Mouse (Mus musculus) forebrain, embryonic 10.5 days (tissue): ENCODE results near the gene Zfp800. TPM values are rescaled to one million over a fixed set of nuclear protein-coding genes. Genes with fewer than 3 reads are reported as not detected.

Experiments
- DNase-seq: peaks from one replicate; pipeline ENCODE4 v3.0.0-alpha.2; 2017; ENCODE audit warnings: low spot score; ENCODE audit errors: extremely low spot score
- H3K27ac ChIP-seq: fragments of 300-500 bp; sonication (generic); 2 replicates; pipeline ENCODE4 v1.5.1; 2016; ENCODE audit warnings: mild to moderate bottlenecking
- H3K27me3 ChIP-seq: fragments of 300-500 bp; sonication (generic); 2 replicates; pipeline ENCODE4 v1.6.1; 2016; ENCODE audit warnings: mild to moderate bottlenecking; ENCODE audit not compliant: poor library complexity, severe bottlenecking
- H3K36me3 ChIP-seq: fragments of 300-500 bp; sonication (generic); replicated peaks from 2 replicates; pipeline ENCODE4 v1.6.1; 2016; ENCODE audit warnings: mild to moderate bottlenecking, moderate library complexity
- H3K4me1 ChIP-seq: fragments of 300-500 bp; sonication (generic); 2 replicates; pipeline ENCODE4 v1.6.1; 2016
- H3K4me3 ChIP-seq: fragments of 300-500 bp; sonication (generic); 2 replicates; pipeline ENCODE4 v1.5.1; 2016; ENCODE audit warnings: mild to moderate bottlenecking, moderate library complexity
- H3K9me3 ChIP-seq: fragments of 300-500 bp; sonication (generic); 2 replicates; pipeline ENCODE4 v1.6.1; 2016; ENCODE audit warnings: mild to moderate bottlenecking, moderate library complexity
- WGBS: fragments of 180-500 bp; shearing (Covaris S2); methylation state at CpG from one replicate; pipeline ENCODE4 v1.1.7; 2016; 5-methylcytosine and 5-hydroxymethylcytosine counted together
- polyA plus RNA-seq: library from polyadenylated mRNA; unstranded; fragments of >200 nt; fragmentation: Nextera tagmentation; extraction: Ambion mirVana; gene quantifications from 2 replicates; pipeline ENCODE4 v1.2.1, GENCODE M21; 2016

Zfp800 gene
- polyA plus RNA-seq, 1 experiment from 2014 or later: 22.8 TPM

GRCm38 (mm10) chr6:28381983-28382382 is 15.8 kb downstream of the Zfp800 start:
- no peaks in the 10 kb centered on the region for H3K36me3 ChIP-seq
- DNase-seq: no peak
- 65% methylated on average over 4 of the region's 4 CpGs for WGBS
- no peaks in the 10 kb centered on the region for H3K27me3 ChIP-seq
- no peak overlapping the region for H3K27ac ChIP-seq
- H3K4me1 ChIP-seq: no peaks in the 10 kb centered on the region
- H3K4me3 ChIP-seq: no peak overlapping the region
- no peaks in the 10 kb centered on the region for H3K9me3 ChIP-seq

- WGBS: 81% methylated on average over 6 of the region's 6 CpGs
- H3K27me3 ChIP-seq: no peaks in the 10 kb centered on the region
- H3K4me3 ChIP-seq: no peak overlapping the region
- no peak for DNase-seq
- no peaks in the 10 kb centered on the region for H3K36me3 ChIP-seq
- peaks cover 18% of the 10 kb centered on the region; the same call in 1 of the 2 replicates for H3K4me1 ChIP-seq
- no peaks in the 10 kb centered on the region for H3K9me3 ChIP-seq
- H3K27ac ChIP-seq: no peak overlapping the region
Measured at GRCm38 (mm10) chr6:28369966-28370683, 27.7 kb downstream of the Zfp800 start.

DNA sequence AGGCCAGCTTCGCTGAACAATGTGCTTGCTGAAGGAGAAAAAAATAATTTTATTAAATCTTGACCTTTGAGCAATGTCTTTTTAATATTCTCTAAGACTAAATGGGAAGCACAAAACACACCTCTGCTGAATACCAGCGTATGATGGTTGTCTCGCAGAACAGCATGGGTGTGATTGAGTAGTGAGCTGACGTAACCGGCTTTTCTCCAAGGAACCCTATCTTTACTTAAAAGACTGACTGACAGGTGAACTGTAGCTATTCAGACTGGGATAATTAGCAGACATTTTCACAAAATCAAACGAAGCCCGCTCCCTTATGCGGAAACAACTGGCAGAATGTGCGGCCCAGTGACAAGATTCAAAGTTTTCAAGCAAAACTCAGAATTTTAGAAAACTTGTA is 30.2 kb downstream of the Zfp800 start:
- peaks cover 18% of the 10 kb centered on the region; the same call in 1 of the 2 replicates for H3K4me1 ChIP-seq
- no peak for DNase-seq
- H3K36me3 ChIP-seq: no peaks in the 10 kb centered on the region
- H3K27me3 ChIP-seq: no peaks in the 10 kb centered on the region
- no peak overlapping the region for H3K4me3 ChIP-seq
- 82% methylated on average over 9 of the region's 9 CpGs for WGBS
- H3K27ac ChIP-seq: no peak overlapping the region
- H3K9me3 ChIP-seq: no peaks in the 10 kb centered on the region

DNA sequence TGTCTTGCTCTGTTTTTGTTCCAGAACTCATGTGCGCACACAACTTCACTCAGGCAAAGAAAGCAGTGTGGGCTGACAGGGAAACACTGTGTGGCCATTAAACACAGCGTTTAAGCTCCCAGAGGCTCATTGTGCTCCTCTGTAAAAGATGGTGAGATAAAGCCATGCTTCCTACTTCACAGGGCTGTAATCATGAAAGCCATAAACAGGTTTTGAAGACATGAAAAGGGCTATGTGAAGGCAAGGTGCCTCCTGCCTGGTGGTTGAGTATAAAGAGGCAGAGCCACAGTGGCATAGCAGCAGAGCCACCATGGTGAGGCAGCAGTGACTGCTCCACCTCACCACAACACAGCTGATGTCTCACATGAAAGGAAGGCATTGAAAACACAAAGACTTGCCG is 46.7 kb downstream of the Zfp800 start:
- H3K4me1 ChIP-seq: no peaks in the 10 kb centered on the region
- no peak overlapping the region for H3K27ac ChIP-seq
- H3K36me3 ChIP-seq: no peaks in the 10 kb centered on the region
- H3K9me3 ChIP-seq: no peaks in the 10 kb centered on the region
- H3K4me3 ChIP-seq: no peak overlapping the region
- H3K27me3 ChIP-seq: no peaks in the 10 kb centered on the region
- WGBS: 81% methylated on average over 3 of the region's 3 CpGs
- DNase-seq: no peak

DNA sequence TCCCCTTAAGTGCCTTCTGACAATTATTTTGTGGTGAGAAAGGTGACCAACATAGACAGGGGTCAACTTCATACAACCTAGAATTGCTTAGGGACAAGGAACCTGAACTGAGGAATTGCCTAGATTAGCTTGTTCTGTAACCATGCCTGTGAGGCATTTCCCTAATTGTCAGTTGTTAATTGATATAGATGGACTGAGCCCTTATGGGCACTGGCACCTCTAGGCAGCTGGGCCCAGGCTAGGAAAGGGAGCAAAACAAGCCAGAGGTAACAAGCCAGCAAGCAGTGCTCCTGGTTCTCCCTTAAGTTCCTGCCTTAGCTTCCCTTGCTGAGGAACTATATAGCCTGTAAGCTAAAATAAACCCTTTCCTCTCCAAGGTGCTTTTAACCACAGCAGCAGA is 52.1 kb downstream of the Zfp800 start:
- H3K4me3 ChIP-seq: no peak overlapping the region

DNA sequence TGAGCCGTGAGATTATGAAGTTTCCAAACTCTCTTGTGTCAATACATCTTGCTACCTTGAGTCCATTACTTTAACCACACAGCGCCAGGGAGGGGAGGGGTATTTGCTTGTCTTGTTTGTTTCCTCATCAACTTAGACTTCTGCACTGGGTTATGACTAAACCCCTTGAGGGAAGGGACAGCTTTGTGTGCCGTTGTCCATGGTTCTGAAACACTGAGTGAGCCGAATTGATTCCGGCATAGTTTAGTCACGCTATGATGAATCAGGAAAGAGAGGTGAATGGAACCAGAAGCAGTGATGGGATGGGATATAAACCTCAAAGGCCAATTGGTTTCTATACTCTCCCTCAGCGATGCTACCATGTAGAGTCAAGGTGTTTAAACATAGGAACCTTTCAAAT is 52.6 kb downstream of the Zfp800 start:
- H3K9me3 ChIP-seq: no peaks in the 10 kb centered on the region
- no peaks in the 10 kb centered on the region for H3K27me3 ChIP-seq
- no peak overlapping the region for H3K27ac ChIP-seq
- no peak for DNase-seq
- 56% methylated on average over 7 of the region's 7 CpGs for WGBS
- no peaks in the 10 kb centered on the region for H3K36me3 ChIP-seq
- H3K4me3 ChIP-seq: no peak overlapping the region
- no peaks in the 10 kb centered on the region for H3K4me1 ChIP-seq

More for the DNA sequence above, 52.1 kb downstream of the Zfp800 start:
- H3K27ac ChIP-seq: no peak overlapping the region
- no peaks in the 10 kb centered on the region for H3K4me1 ChIP-seq
- no peak for DNase-seq
- no peaks in the 10 kb centered on the region for H3K9me3 ChIP-seq
- H3K27me3 ChIP-seq: no peaks in the 10 kb centered on the region
- no peaks in the 10 kb centered on the region for H3K36me3 ChIP-seq

- 85% methylated on average over 5 of the region's 5 CpGs for WGBS
- no peak overlapping the region for H3K27ac ChIP-seq
- no peaks in the 10 kb centered on the region for H3K27me3 ChIP-seq
- H3K36me3 ChIP-seq: no peaks in the 10 kb centered on the region
- no peak for DNase-seq
- no peaks in the 10 kb centered on the region for H3K9me3 ChIP-seq
- no peaks in the 10 kb centered on the region for H3K4me1 ChIP-seq
- no peak overlapping the region for H3K4me3 ChIP-seq
Measured at GRCm38 (mm10) chr6:28342863-28343262, 54.9 kb downstream of the Zfp800 start.

DNA sequence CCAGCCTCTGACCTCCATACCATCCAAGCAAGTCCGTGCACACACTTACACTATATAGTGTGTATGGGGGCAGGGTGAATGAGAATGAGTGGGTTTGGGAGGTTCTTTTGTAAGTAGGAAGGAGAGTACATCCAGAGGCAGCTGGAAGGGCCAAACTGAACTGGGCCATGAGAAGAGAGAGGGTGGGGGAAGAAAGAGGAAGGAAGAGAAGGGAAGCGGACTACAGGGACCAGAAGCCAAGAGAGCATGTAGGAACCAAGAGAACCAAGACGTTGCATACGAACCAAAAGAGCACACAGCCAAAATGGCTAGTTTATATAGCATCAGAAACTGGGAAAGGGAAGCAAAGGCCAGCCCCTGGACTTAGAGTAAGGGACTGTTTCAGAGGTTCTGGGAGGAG is 56.6 kb downstream of the Zfp800 start:
- H3K27me3 ChIP-seq: no peaks in the 10 kb centered on the region
- no peaks in the 10 kb centered on the region for H3K9me3 ChIP-seq
- H3K4me3 ChIP-seq: no peak overlapping the region
- 95% methylated on average over 4 of the region's 4 CpGs for WGBS
- H3K4me1 ChIP-seq: no peaks in the 10 kb centered on the region
- no peaks in the 10 kb centered on the region for H3K36me3 ChIP-seq
- no peak for DNase-seq
- no peak overlapping the region for H3K27ac ChIP-seq

- H3K36me3 ChIP-seq: no peaks in the 10 kb centered on the region
- 89% methylated on average over 5 of the region's 5 CpGs for WGBS
- H3K4me1 ChIP-seq: no peaks in the 10 kb centered on the region
- DNase-seq: no peak
- no peak overlapping the region for H3K4me3 ChIP-seq
- H3K27me3 ChIP-seq: no peaks in the 10 kb centered on the region
- H3K9me3 ChIP-seq: no peaks in the 10 kb centered on the region
- no peak overlapping the region for H3K27ac ChIP-seq
Measured at GRCm38 (mm10) chr6:28339410-28339809, 58.4 kb downstream of the Zfp800 start.

GRCm38 (mm10) chr6:28333696-28334095 is 64.1 kb downstream of the Zfp800 start:
- no peak for DNase-seq
- WGBS: 88% methylated on average over 5 of the region's 5 CpGs
- Histone ChIP-seq H3K27ac (no peak overlapping the region), H3K36me3 (no peaks in the 10 kb centered on the region), H3K9me3 (no peaks in the 10 kb centered on the region), H3K4me3 (no peak overlapping the region), H3K27me3 (no peaks in the 10 kb centered on the region), H3K4me1 (no peaks in the 10 kb centered on the region)

- Histone ChIP-seq H3K4me1 (no peaks in the 10 kb centered on the region), H3K36me3 (no peaks in the 10 kb centered on the region), H3K4me3 (no peak overlapping the region), H3K27me3 (no peaks in the 10 kb centered on the region), H3K27ac (no peak overlapping the region), H3K9me3 (no peaks in the 10 kb centered on the region)
- no peak for DNase-seq
- WGBS: 96% methylated on average over 3 of the region's 3 CpGs
Measured at GRCm38 (mm10) chr6:28332546-28332945, 65.3 kb downstream of the Zfp800 start.

GRCm38 (mm10) chr6:28329815-28330214 is 68.0 kb downstream of the Zfp800 start:
- Histone ChIP-seq H3K9me3 (no peaks in the 10 kb centered on the region), H3K27ac (no peak overlapping the region), H3K36me3 (no peaks in the 10 kb centered on the region), H3K4me3 (no peak overlapping the region), H3K4me1 (no peaks in the 10 kb centered on the region), H3K27me3 (no peaks in the 10 kb centered on the region)
- 44% methylated on average over 6 of the region's 6 CpGs for WGBS
- DNase-seq: no peak

- Histone ChIP-seq H3K4me1 (no peaks in the 10 kb centered on the region), H3K36me3 (no peaks in the 10 kb centered on the region), H3K9me3 (no peaks in the 10 kb centered on the region), H3K27me3 (no peaks in the 10 kb centered on the region), H3K4me3 (no peak overlapping the region), H3K27ac (no peak overlapping the region)
- no peak for DNase-seq
- 72% methylated on average over 10 of the region's 10 CpGs for WGBS
Measured at GRCm38 (mm10) chr6:28329002-28329596, 68.7 kb downstream of the Zfp800 start.
